Mouse (Mus musculus): ENCODE measurements at regions not wholly inside any gene's neighbourhood (a gene's known extent, or its start where the extent isn't known, plus 50 kb on each side); places are given as distances from the start of the nearest gene placed in this dataset.

- DNase-seq (ENCODE audit: low spot score in 2 of 2): no peak
These were observed 3266.0 kb upstream of the Lrrc6 start for GRCm38 (mm10) chr15:69766743-69767142.

- no peak for DNase-seq (ENCODE audit: low spot score in 2 of 2)
These were observed 3251.9 kb upstream of the Lrrc6 start for GRCm38 (mm10) chr15:69752616-69753015.

GRCm38 (mm10) chr15:69714680-69715079 is 3214.0 kb upstream of the Lrrc6 start:
- DNase-seq (ENCODE audit: low spot score in 2 of 2): peak; percentile 28 to 30

GRCm38 (mm10) chr15:69713900-69714299 is 3213.2 kb upstream of the Lrrc6 start:
- DNase-seq (ENCODE audit: low spot score in 2 of 2): no peak

GRCm38 (mm10) chr15:69695639-69696205 is 3195.0 kb upstream of the Lrrc6 start:
- DNase-seq (ENCODE audit: low spot score in 2 of 2): no peak

- DNase-seq (ENCODE audit: low spot score in 2 of 2): no peak
These were observed 3189.8 kb upstream of the Lrrc6 start for GRCm38 (mm10) chr15:69690501-69690900.

Data from frontal cortex, postnatal 10 days (tissue).